Comparison of ENCODE assay signal across 8 mouse cellular contexts in genomic region chr13:113617338-113617890, GRCm38 (mm10). TPM values are rescaled to one million over a fixed set of nuclear protein-coding genes. Genes with fewer than 3 reads are reported as not detected.
DNase-seq lines count a peak whose midpoint lies in the region; ATAC-seq and TF ChIP-seq lines count a peak whose summit lies in the region.

No protein-coding gene starts in this region.

- H3K4me2 ChIP-seq in liver, embryonic 14.5 days (ENCODE audit: low read depth): peak overlapping the region; percentile 90
- peak overlapping the region; percentile 84 for H3K4me2 ChIP-seq in stomach, postnatal 0 days (replicated peaks; ENCODE audit: low read depth)

- ATAC-seq in liver, embryonic 14.5 days (ENCODE audit: insufficient read depth): no peak
- ATAC-seq in stomach, postnatal 0 days (ENCODE audit: low FRiP score, low TSS enrichment): no peak

- H3K4me3 ChIP-seq in spleen, adult 2 months (ENCODE audit: extremely low read depth, insufficient read depth, insufficient read length): peak overlapping the region; percentile 90
- peak overlapping the region; percentile 86 for H3K4me3 ChIP-seq in hindbrain, embryonic 10.5 days
- peak overlapping the region; percentile 49 to 77 for H3K4me3 ChIP-seq in liver, embryonic 14.5 days (ENCODE audit: insufficient read depth in 1 of 2, low read depth in 2 of 2, low read length in 2 of 2)
- peak overlapping the region; percentile 79 for H3K4me3 ChIP-seq in stomach, postnatal 0 days (ENCODE audit: low read depth, low read length)

- TF ChIP-seq CTCF in spleen, adult 2 months (IDR thresholded peaks at IDR 0.05; ENCODE audit: extremely low read depth, insufficient read depth, insufficient read length, insufficient replicate concordance): no peak
- TF ChIP-seq CTCF in liver, embryonic 14.5 days (IDR thresholded peaks at IDR 0.05; ENCODE audit: low read depth): 0 out of 2 replicates have a peak, but pooled peaks have one; percentile 0
- no peak for TF ChIP-seq CTCF in stomach, postnatal 0 days (IDR thresholded peaks at IDR 0.05; ENCODE audit: low read depth)

- no peaks in the 10 kb centered on the region for H3K9me3 ChIP-seq in hindbrain, embryonic 10.5 days
- no peaks in the 10 kb centered on the region for H3K9me3 ChIP-seq in liver, embryonic 14.5 days (ENCODE audit: control insufficient read depth, low read length)
- H3K9me3 ChIP-seq in stomach, postnatal 0 days (ENCODE audit: control insufficient read depth, low read length): no peaks in the 10 kb centered on the region

- H3K27me3 ChIP-seq in spleen, adult 2 months (ENCODE audit: control insufficient read depth, insufficient read depth, low read length): no peaks in the 10 kb centered on the region
- no peaks in the 10 kb centered on the region for H3K27me3 ChIP-seq in hindbrain, embryonic 10.5 days (ENCODE audit: insufficient read depth, poor library complexity, severe bottlenecking)
- no peaks in the 10 kb centered on the region for H3K27me3 ChIP-seq in liver, embryonic 14.5 days (ENCODE audit: control insufficient read depth, insufficient read depth, low read length)
- H3K27me3 ChIP-seq in stomach, postnatal 0 days (ENCODE audit: control insufficient read depth, insufficient read depth, low read length): no peaks in the 10 kb centered on the region

- peak overlapping the region; percentile 89 for H3K27ac ChIP-seq in spleen, adult 2 months (ENCODE audit: insufficient read depth, low read length)
- peak overlapping the region; percentile 93 for H3K27ac ChIP-seq in hindbrain, embryonic 10.5 days
- no peak overlapping the region for H3K27ac ChIP-seq in liver, embryonic 14.5 days
- H3K27ac ChIP-seq in stomach, postnatal 0 days (replicated peaks): peak overlapping the region; percentile 95

- peaks cover 12% of the 10 kb centered on the region for H3K4me1 ChIP-seq in spleen, adult 2 months (ENCODE audit: control insufficient read depth, insufficient read depth, insufficient read length)
- peaks cover 58% of the 10 kb centered on the region for H3K4me1 ChIP-seq in hindbrain, embryonic 10.5 days (replicated peaks)
- H3K4me1 ChIP-seq in liver, embryonic 14.5 days (replicated peaks; ENCODE audit: control insufficient read depth in 2 of 2, insufficient read depth in 2 of 2, low read length in 1 of 2): peaks cover 0 to 19% of the 10 kb centered on the region in 2 experiments; a peak in 3 of 4 replicates
- peaks cover 15% of the 10 kb centered on the region for H3K4me1 ChIP-seq in stomach, postnatal 0 days (replicated peaks; ENCODE audit: control insufficient read depth, insufficient read depth)

- 19% methylated on average over 49 of the region's 49 CpGs for WGBS in spleen, adult 2 months
- WGBS in hindbrain, embryonic 10.5 days: 11% methylated on average over 49 of the region's 49 CpGs
- WGBS in liver, embryonic 14.5 days (ENCODE audit: insufficient replicate concordance): 18% methylated on average over 33 of the region's 49 CpGs
- 8% methylated on average over 49 of the region's 49 CpGs for WGBS in stomach, postnatal 0 days

- TF ChIP-seq EP300 in liver, embryonic 14.5 days (IDR thresholded peaks at IDR 0.05; ENCODE audit: low read depth): no peak
- TF ChIP-seq EP300 in stomach, postnatal 0 days (optimal IDR thresholded peaks at IDR 0.05): no peak

- H3K36me3 ChIP-seq in spleen, adult 2 months (ENCODE audit: control insufficient read depth, insufficient read depth, low read length): no peaks in the 10 kb centered on the region
- H3K36me3 ChIP-seq in hindbrain, embryonic 10.5 days: peaks cover 4% of the 10 kb centered on the region; the same call in 1 of the 2 replicates
- H3K36me3 ChIP-seq in liver, embryonic 14.5 days (replicated peaks; ENCODE audit: control insufficient read depth, insufficient read depth, low read depth): no peaks in the 10 kb centered on the region; the same call in 1 of the 2 replicates
- no peaks in the 10 kb centered on the region; the same call in 1 of the 2 replicates for H3K36me3 ChIP-seq in stomach, postnatal 0 days (ENCODE audit: control insufficient read depth, insufficient read depth, low read length)

- DNase-seq in cerebellum, postnatal 10 days: peak; percentile 56 to 63
- DNase-seq in cerebellum, adult 8-10 months: no peak
- peak in 1 of 2 experiments; percentile 17 for DNase-seq in spleen, adult 2 months (ENCODE audit: low read depth in 1 of 2, low spot score in 2 of 2)
- DNase-seq in spleen, adult 12 weeks (ENCODE audit: low spot score): no peak
- peak; percentile 67 for DNase-seq in hindbrain, embryonic 10.5 days (ENCODE audit: low spot score)
- DNase-seq in liver, embryonic 14.5 days (ENCODE audit: low read depth in 3 of 3, low spot score in 3 of 3): no peak
- peak; percentile 54 for DNase-seq in stomach, postnatal 0 days (ENCODE audit: low spot score)
- no peak for DNase-seq in urinary bladder, postnatal 14 days (ENCODE audit: low spot score)

- no peak for TF ChIP-seq POLR2A in spleen, adult 2 months (IDR thresholded peaks at IDR 0.05; ENCODE audit: low read depth, low read length)

- H3K9ac ChIP-seq in liver, embryonic 14.5 days (replicated peaks): peak overlapping the region; percentile 71
- peak overlapping the region; percentile 89 for H3K9ac ChIP-seq in stomach, postnatal 0 days (ENCODE audit: low read length)

RNA-seq across cellular contexts. Expression of gene Snx18, which starts 0.9 kb away (rescaled TPM):
- polyA plus RNA-seq in spleen, adult 2 months (2012; rRNA removed): 13.7 and 17.7 TPM in 2 replicates
- polyA plus RNA-seq in hindbrain, embryonic 10.5 days (2016; fragmentation: Nextera tagmentation; extraction: Ambion mirVana): 18.1 and 18.4 TPM in 2 replicates
- 3.0 and 3.8 TPM in 2 replicates for polyA plus RNA-seq in liver, embryonic 14.5 days (2012; rRNA removed)
- 5.9 and 6.2 TPM in 2 replicates for polyA plus RNA-seq in liver, embryonic 14.5 days (2014; fragmentation: Nextera tagmentation; extraction: Ambion mirVana)
- 15.6 and 18.0 TPM in 2 replicates for polyA plus RNA-seq in stomach, postnatal 0 days (2015; fragmentation: Nextera tagmentation; extraction: Ambion mirVana)

RNA-seq across cellular contexts. Expression of gene Hspb3, which starts 46.1 kb away (rescaled TPM):
- not detected in 2 replicates for polyA plus RNA-seq in spleen, adult 2 months (2012; rRNA removed)
- polyA plus RNA-seq in hindbrain, embryonic 10.5 days (2016; fragmentation: Nextera tagmentation; extraction: Ambion mirVana): 0.21 TPM in 1 of 2 replicates, not detected in the other
- 0.06 TPM in 1 of 2 replicates, not detected in the other for polyA plus RNA-seq in liver, embryonic 14.5 days (2012; rRNA removed)
- polyA plus RNA-seq in liver, embryonic 14.5 days (2014; fragmentation: Nextera tagmentation; extraction: Ambion mirVana): not detected in 2 replicates
- 0.17 TPM in 1 of 2 replicates, not detected in the other for polyA plus RNA-seq in stomach, postnatal 0 days (2015; fragmentation: Nextera tagmentation; extraction: Ambion mirVana)

Comparison
In these comparisons a context has a peak if more than half of its experiments do, and no peak if none do; other contexts are left out.
1. DNase-seq: peak in cerebellum, postnatal 10 days (2 of 2), hindbrain, embryonic 10.5 days (single experiment) and stomach, postnatal 0 days (single experiment); none in cerebellum, adult 8-10 months (single experiment), spleen, adult 12 weeks (single experiment), liver, embryonic 14.5 days (0 of 3) and urinary bladder, postnatal 14 days (single experiment).
2. Peak in every context shown above with its lines, with median percentiles within 50 percentile points of each other: H3K4me3 ChIP-seq.